Mouse (Mus musculus) stomach, embryonic 16.5 days (tissue): ENCODE measurements at regions not wholly inside any gene's neighbourhood (a gene's known extent, or its start where the extent isn't known, plus 50 kb on each side); places are given as distances from the start of the nearest gene placed in this dataset.

Source experiments
- ATAC-seq: fragments of 200-750 bp; cut with Nextera tagmentation; 2 replicates; pipeline ENCODE4 v1.8.0; 2017; ENCODE audit warnings: moderate number of reproducible peaks, moderate TSS enrichment; ENCODE audit not compliant: insufficient read depth, low FRiP score
- H3K27ac ChIP-seq: fragments of 300-500 bp; sonication (generic); 2 replicates; pipeline ENCODE4 v1.5.1; 2014; ENCODE audit warnings: low read length
- H3K27me3 ChIP-seq: fragments of 300-500 bp; sonication (generic); 2 replicates; pipeline ENCODE4 v1.6.1; 2014; ENCODE audit warnings: low read length, control low read depth, mixed read lengths; ENCODE audit not compliant: control insufficient read depth, insufficient read depth
- H3K36me3 ChIP-seq: fragments of 300-500 bp; sonication (generic); 2 replicates; pipeline ENCODE4 v1.6.1; 2014; ENCODE audit warnings: low read length; ENCODE audit not compliant: control insufficient read depth, insufficient read depth
- H3K4me1 ChIP-seq: fragments of 300-500 bp; sonication (generic); 2 replicates; pipeline ENCODE4 v1.6.1; 2014; ENCODE audit warnings: low read length, control low read depth, mixed read lengths; ENCODE audit not compliant: control insufficient read depth, insufficient read depth
- H3K4me2 ChIP-seq: fragments of 300-500 bp; sonication (generic); 2 replicates; pipeline ENCODE4 v1.6.1; 2014; ENCODE audit warnings: low read depth, low read length, mixed read lengths
- H3K4me3 ChIP-seq: fragments of 300-500 bp; sonication (generic); replicated peaks from 2 replicates; pipeline ENCODE4 v1.5.1; 2014; ENCODE audit warnings: mild to moderate bottlenecking, low read length
- H3K9ac ChIP-seq: fragments of 300-500 bp; sonication (generic); 2 replicates; pipeline ENCODE4 v1.6.1; 2014; ENCODE audit warnings: low read length
- H3K9me3 ChIP-seq: fragments of 300-500 bp; sonication (generic); replicated peaks from 2 replicates; pipeline ENCODE4 v1.6.1; 2016; ENCODE audit warnings: low read length, control low read depth; ENCODE audit not compliant: control insufficient read depth
- WGBS: fragments of 180-500 bp; shearing (Covaris S2); extraction: QIAGEN DNeasy Blood & Tissue Kit; methylation state at CpG from one replicate; pipeline ENCODE4 v1.1.7; 2014; 5-methylcytosine and 5-hydroxymethylcytosine counted together

DNA sequence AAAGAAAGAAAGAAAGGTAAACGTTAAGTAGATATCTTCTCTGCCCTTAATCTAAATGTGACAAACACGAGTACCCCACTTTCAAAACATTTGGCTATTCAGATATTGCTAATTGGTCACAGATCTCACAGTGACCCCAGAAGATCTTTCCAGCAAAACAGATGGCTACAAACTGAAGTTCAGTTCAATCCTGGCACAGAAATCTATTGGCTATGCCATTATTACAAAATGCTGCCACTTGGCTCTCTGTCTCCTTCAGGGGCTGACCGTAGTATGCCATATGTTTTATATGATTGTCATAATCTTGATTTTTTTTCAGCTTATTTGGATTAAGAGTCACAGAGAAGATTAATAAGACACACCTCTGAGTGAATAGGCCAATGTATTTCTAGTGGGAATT, 873.2 kb downstream of the Slc22a22 start:
- Histone ChIP-seq H3K4me2 (no peak overlapping the region), H3K27ac (no peak overlapping the region), H3K9ac (no peak overlapping the region), H3K27me3 (no peaks in the 10 kb centered on the region), H3K4me3 (no peak overlapping the region), H3K36me3 (no peaks in the 10 kb centered on the region), H3K4me1 (no peaks in the 10 kb centered on the region), H3K9me3 (no peaks in the 10 kb centered on the region)
- WGBS = 83% methylated on average over 3 of the region's 3 CpGs
- ATAC-seq = no peak

DNA sequence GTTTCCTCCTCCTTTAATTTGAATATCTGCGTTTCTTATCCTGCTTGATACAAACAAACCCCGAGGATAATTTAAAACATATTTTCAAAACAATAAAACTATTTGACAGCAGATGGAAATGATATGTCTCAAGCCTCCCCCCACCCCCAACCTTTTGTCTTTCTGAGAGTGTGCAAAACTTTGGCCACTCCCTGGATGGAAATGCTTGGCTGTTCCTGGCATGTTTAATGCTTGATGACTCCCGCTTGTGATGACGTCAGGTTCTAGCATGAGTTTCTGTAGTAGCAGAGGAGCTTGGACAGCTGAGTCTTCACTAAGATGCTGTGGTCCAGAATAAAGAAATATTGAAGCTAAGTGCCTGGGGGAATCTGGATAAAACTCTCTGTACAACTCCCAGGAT, 884.8 kb downstream of the Slc22a22 start:
- no peak for ATAC-seq
- Histone ChIP-seq H3K36me3 (no peaks in the 10 kb centered on the region), H3K9ac (no peak overlapping the region), H3K4me1 (no peaks in the 10 kb centered on the region), H3K27me3 (no peaks in the 10 kb centered on the region), H3K4me2 (no peak overlapping the region), H3K4me3 (no peak overlapping the region), H3K9me3 (no peaks in the 10 kb centered on the region), H3K27ac (no peak overlapping the region)
- WGBS = 62% methylated on average over 4 of the region's 4 CpGs

DNA sequence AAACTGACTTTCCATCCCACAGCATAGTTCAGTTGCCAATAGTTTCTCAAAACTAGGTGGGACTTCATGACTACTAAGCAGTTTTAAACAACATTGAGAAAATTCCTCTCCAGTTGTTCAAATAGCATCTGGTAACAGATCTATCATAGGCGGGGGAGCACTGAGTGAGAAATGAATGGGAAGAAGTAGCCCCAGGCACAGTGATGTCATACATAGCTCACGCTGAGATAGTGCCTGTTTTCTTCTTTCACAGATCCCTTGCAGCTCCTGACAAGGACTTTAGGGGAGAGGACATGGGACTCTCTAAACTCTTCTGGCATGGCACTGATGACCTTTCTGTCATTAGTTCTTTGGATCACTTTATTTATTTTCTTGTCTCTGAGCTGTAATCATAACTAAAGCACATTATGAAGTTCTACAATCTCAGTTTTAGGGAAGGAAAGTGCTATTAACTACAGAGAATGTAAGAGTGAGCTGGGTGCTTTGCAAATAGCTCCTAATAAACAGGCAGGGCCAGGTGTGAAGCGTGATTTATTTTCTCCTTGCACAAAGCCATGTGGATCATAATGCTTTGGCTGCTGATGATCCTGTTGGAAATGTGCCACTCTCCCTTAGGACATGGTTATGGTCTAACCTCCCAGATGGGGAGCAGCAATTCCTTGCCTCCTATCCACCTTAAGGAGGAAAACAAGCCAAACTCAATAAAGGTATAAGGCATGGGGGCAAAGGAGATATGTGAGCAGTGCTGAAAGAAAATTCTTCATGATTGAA, 896.5 kb downstream of the Slc22a22 start:
- no peak overlapping the region for H3K27ac ChIP-seq
- ATAC-seq = no peak
- no peak overlapping the region for H3K9ac ChIP-seq
- 56% methylated on average over 3 of the region's 3 CpGs for WGBS
- no peaks in the 10 kb centered on the region for H3K36me3 ChIP-seq
- H3K4me1 ChIP-seq = no peaks in the 10 kb centered on the region
- H3K27me3 ChIP-seq = no peaks in the 10 kb centered on the region
- H3K4me3 ChIP-seq = no peak overlapping the region
- H3K4me2 ChIP-seq = no peak overlapping the region
- H3K9me3 ChIP-seq = no peaks in the 10 kb centered on the region

DNA sequence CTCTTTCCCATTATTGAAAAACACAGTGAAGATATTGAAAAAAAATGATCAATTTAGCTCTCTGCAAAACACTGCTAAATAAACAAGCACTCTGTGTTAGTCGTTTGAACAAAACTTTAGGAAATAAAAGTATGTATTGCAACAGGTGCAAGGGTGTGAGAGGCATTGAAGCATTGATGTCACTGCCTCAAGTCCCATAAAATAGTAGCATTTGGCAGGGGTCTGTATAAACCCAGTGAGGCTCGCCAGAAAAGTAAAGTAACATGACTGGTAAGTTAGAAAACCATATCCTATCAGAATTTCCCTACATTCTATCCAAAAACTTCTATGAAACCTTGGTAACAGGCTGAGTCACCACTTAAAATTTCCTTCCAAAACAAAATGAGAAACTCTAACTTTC, 914.2 kb downstream of the Slc22a22 start:
- ATAC-seq = no peak
- no peak overlapping the region for H3K9ac ChIP-seq
- H3K27ac ChIP-seq = no peak overlapping the region
- WGBS = 38% methylated on average over 2 of the region's 2 CpGs
- no peaks in the 10 kb centered on the region for H3K27me3 ChIP-seq
- H3K36me3 ChIP-seq = no peaks in the 10 kb centered on the region
- no peak overlapping the region for H3K4me3 ChIP-seq
- H3K4me2 ChIP-seq = no peak overlapping the region
- no peaks in the 10 kb centered on the region for H3K9me3 ChIP-seq
- no peaks in the 10 kb centered on the region for H3K4me1 ChIP-seq

DNA sequence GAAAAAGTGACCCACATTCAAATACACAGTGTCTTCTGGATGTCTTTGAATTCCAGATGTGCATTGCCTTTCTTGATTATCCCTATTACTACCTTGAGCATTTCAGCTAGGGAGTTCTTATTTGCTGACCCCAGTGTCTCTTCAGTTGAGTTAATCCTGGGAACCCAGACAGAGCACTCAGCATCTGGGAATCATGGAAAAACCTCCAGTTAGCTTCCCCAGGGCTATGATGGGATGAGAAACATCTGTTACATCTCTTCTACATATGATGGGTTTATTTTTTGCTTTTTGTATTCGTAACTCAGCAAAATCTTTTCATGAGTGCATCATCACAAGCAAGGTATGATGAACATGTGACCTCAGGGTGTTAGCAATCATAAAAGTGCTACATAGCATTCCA, 914.6 kb downstream of the Slc22a22 start:
- Histone ChIP-seq H3K27ac (no peak overlapping the region), H3K36me3 (no peaks in the 10 kb centered on the region), H3K4me1 (no peaks in the 10 kb centered on the region), H3K9me3 (no peaks in the 10 kb centered on the region), H3K9ac (no peak overlapping the region), H3K4me2 (no peak overlapping the region), H3K4me3 (no peak overlapping the region), H3K27me3 (no peaks in the 10 kb centered on the region)
- ATAC-seq = no peak
- WGBS = 56% methylated on average over 1 of the region's 1 CpGs

DNA sequence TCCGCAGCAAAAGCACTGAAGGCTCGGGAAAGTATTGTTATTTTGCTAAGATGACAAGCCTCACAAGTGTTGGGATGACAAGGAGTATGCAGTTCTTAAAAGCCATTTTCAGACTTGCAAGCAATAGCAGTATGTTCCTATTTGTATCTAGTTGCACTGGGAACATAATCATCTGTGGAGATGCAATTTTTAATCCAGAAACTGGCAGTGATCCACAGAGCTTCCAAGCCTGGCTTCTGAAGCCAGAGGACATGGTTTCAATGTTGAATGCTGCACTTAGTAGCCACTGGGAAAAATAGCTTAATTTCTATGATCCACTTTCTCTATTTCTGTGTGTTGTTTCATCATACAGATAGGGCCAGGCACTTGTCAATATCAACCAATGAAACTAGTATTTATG, 915.3 kb downstream of the Slc22a22 start:
- Histone ChIP-seq H3K4me2 (no peak overlapping the region), H3K36me3 (no peaks in the 10 kb centered on the region), H3K4me3 (no peak overlapping the region), H3K9ac (no peak overlapping the region), H3K9me3 (no peaks in the 10 kb centered on the region), H3K27ac (no peak overlapping the region), H3K4me1 (no peaks in the 10 kb centered on the region), H3K27me3 (no peaks in the 10 kb centered on the region)
- ATAC-seq = no peak
- WGBS = 75% methylated on average over 2 of the region's 2 CpGs

DNA sequence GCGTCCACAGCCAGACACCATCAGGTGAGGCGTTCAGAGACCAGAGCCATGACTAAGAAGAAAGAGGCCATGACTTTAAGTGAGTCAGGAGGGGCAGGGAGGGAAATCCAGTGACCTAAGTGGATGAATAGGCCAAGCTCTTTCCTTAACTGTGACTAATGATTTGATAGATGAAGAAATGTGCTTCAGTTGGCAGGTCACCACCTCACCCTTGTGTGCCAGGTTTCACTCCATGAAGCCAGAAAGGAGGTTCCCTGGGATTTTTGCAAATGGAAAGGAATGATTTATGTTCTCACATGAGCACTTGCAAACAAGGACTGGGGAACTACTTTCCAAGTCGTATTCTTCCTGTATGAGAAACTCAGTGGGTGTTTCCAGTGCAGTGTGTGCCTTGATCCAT, 923.0 kb downstream of the Slc22a22 start:
- Histone ChIP-seq H3K4me3 (no peak overlapping the region), H3K4me1 (no peaks in the 10 kb centered on the region), H3K9ac (no peak overlapping the region), H3K4me2 (no peak overlapping the region), H3K9me3 (no peaks in the 10 kb centered on the region), H3K27ac (no peak overlapping the region), H3K36me3 (no peaks in the 10 kb centered on the region), H3K27me3 (no peaks in the 10 kb centered on the region)
- 0 out of 2 replicates have a peak, but pooled peaks have one; percentile 25 for ATAC-seq
- WGBS = 65% methylated on average over 3 of the region's 3 CpGs

DNA sequence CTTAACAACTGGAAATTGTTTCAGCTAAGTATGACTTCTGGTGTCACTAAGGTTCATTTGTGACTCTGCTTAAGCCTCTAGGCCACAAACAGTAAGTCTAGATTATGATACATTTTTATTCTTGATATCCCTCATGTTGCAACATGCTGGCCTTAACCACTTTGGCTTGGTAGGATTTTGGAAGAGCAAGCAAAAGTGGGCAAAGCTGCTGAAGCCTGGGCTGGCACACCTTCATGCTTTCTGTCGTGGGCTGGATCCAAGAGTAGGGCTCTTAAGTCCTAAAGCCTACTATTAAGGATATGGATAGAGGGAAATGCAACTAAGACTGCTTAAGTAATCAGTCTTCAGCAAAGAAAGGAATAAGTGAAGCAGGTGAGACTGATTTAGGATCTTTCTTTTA, 923.6 kb downstream of the Slc22a22 start:
- H3K4me1 ChIP-seq = no peaks in the 10 kb centered on the region
- ATAC-seq = no peak
- 57% methylated on average over 1 of the region's 1 CpGs for WGBS

DNA sequence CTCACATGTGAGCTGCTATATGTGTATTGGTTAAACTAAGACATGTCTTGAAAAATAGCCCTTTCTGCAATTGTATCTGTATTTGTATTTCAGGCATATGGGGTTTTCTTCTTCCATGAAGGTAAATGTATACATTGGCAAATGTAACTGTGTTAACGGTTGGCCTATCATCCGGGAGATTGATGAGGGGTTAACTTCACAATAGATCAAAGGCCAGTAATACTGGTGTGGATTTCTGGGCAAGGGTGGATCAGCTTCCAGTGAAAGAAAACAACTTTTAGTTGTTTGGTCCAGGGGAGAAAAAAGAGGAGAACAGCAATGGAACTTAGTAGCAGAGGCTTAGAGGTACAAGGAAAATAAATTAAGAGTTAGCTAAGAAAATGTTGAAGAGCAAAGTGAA, 945.9 kb downstream of the Slc22a22 start:
- ATAC-seq = no peak
- Histone ChIP-seq H3K4me3 (no peak overlapping the region), H3K9ac (no peak overlapping the region), H3K36me3 (no peaks in the 10 kb centered on the region), H3K27ac (no peak overlapping the region), H3K4me1 (no peaks in the 10 kb centered on the region), H3K27me3 (no peaks in the 10 kb centered on the region), H3K9me3 (no peaks in the 10 kb centered on the region), H3K4me2 (no peak overlapping the region)
- 16% methylated on average over 2 of the region's 2 CpGs for WGBS

More for the DNA sequence above, 923.6 kb downstream of the Slc22a22 start:
- no peak overlapping the region for H3K4me2 ChIP-seq
- H3K9ac ChIP-seq = no peak overlapping the region
- no peaks in the 10 kb centered on the region for H3K27me3 ChIP-seq
- H3K9me3 ChIP-seq = no peaks in the 10 kb centered on the region
- no peak overlapping the region for H3K27ac ChIP-seq
- H3K36me3 ChIP-seq = no peaks in the 10 kb centered on the region
- H3K4me3 ChIP-seq = no peak overlapping the region
